Mouse (Mus musculus) embryo, embryonic 10 days (tissue): ENCODE data around the gene D630003M21Rik.

ENCODE experiments used
- DNase-seq: peaks from one replicate; pipeline ENCODE4 v3.0.0-alpha.2; 2015; ENCODE audit warnings: low spot score

The D630003M21Rik gene

DNA sequence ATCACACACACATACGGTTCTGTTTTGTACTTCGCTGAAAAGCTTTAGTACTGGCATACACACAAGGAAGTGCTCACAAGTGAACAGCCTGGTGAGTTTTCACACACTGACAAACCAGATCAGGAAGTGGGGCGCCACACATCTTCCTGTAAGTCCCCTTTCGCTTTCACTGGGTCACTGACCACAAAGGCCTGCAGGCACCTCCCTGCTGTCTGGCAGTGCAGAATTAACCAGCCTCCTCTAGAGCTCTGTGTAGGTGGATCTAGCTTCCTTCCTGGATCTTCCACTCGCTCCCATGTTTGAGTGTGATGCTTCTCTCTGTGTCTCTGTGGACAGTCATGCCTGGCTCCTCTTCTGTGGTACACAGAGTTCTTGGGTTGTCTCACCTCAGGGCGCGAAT lies 62.4 kb downstream of the D630003M21Rik start:
- no peak for DNase-seq

DNA sequence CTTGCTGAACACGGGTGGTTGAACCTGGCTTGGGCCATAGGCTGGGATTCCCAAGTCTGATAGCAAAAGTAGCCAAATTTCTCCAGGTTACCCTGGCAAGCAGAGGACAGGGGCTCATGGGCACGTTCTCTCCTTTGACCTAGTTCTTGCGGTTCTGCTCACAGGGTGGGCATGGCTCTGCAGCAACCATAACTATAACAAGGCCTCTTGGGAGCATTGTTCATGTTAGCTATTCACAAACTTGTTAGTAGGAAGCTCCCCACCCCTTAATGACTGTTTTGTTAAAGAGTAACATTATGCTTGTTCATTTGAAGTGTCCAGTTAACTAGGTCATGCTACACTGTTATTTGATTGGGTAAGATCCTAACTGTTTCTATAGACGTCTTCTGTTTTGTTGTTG lies 63.2 kb downstream of the D630003M21Rik start:
- DNase-seq, result no peak

DNA sequence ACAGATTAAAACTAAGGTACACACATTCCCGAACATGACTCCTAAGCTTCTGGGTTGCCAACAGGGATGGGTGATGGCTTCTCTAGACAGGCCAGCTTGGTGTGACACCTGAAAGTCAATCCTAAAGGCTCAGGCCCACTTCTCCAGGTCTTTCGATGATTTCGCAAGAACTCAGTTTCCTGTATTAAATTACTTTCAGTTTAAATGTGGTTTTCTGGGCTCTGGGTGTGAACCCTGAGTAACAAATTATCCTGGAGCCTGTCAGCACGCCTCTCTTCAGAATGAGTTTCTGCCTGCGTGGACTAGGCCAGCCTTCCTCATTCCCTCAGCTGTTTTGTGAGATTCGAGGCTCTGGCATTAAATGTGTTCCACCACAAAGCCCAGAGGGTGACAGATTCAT lies 66.0 kb downstream of the D630003M21Rik start:
- no peak for DNase-seq

DNA sequence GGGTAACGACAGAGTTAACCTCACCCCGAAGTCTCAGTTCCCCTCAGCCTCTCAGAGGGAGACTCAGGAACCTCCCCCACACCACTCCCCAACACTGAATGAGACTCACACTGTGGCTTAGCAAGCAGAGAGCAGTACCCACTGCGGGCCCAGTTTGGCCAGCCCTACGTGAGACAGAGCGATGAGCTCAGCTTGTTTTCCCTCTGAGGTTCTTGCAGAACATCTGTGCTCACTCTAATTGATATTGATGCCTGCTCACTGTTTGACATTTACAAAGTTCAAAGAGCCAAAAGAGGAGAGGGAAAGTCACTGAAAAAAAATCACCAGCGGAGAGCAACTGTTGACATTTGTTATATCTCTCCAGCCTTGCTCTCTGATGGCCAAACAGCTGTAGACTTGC lies 67.3 kb downstream of the D630003M21Rik start:
- no peak for DNase-seq

DNA sequence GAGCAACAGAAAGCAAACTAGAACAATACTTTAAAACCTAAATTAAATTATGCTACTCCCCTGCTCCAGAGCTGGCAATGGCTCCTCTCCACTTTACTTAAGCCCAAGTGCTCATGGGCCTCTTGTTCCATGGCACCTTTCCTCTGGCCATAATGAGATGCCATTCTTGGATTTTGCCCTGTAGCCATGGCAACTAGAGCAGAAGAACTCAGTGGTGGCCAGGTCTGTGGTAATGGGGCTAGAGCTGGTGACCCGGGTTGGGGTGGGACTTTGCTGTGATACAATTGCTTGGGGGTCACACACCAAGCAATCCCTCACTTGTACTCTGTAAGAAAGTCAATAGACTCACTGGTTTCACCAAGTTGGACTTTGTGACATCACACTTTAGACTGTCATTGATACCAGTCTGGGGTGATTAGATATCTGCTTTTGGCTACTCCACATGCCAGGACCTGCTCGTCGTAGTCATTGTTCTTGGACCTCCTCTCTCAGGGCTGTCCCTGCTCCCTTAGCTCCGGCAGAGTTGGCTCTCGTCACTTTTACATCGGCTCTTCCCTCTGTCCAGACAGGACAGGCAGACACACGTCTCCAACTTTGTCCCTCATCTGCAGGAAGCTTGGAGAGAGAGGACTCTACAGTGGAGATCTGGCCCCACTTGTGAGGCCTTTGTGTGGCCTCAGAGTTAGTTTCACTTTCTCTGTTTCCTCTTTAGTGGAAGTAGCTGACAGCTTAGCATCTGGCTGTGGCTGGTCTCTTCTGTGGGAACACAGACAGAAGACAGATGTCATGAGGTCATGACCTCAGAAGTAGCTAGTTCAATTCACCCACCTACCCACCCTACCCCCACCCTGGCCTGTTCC lies 69.4 kb downstream of the D630003M21Rik start:
- DNase-seq, result peak; percentile 74

DNA sequence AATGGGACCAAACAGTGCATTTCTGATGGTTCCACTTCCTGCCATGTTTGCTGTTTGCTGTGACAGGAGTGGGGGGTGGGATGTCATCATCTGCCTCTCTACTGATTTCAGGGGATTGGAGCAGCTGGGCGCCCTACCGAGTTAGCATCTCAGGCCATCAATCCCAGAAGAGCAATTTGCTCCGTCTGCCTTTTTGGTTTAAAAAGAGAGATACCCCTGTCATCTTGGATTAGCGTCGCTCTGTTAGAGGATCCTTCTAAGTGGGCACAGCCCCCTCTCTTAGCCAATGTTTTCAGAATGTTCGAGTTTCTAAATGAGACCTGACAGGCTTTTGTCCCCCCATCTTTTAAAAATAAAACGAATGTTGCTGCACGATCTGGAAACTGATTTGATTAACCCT lies 71.4 kb downstream of the D630003M21Rik start:
- no peak for DNase-seq

DNA sequence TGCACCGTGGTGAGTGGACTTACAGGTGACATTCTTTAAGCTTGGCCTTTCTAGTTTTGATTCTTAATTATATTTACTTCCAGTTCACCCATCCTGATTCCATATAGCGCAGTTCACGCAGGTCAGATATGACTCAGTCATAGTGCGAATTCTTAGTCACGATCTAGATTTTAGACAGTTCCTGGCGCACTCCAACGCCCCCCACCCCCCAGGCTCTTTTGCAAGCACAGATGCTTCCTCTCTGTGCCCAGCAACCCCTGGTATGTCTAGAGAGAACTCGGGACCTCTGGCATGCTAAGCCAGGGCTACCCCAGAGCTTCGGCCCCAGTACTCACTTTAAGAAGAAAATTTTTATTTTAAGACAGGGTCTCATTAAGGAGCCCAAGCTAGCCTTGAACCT lies 72.5 kb downstream of the D630003M21Rik start:
- no peak for DNase-seq

DNA sequence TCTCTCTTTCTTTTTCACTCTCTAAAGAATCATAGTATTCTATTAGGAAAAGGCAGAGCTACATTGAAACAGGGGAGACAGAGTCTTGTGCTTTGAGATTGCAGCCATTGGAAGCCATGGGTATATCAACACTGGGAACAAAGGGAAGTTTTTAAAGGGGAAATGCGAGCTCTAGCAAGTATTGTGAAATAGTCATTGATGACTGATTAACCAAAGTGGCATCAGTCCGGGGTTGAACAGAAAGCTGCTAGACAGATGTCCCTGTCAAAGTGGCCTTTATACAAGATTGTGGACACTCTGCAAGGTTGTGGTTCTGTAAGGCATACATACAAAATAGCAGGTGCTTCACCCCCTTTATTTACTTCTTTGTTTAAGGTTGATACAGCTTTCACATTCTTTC lies 73.4 kb downstream of the D630003M21Rik start:
- DNase-seq, result no peak

DNA sequence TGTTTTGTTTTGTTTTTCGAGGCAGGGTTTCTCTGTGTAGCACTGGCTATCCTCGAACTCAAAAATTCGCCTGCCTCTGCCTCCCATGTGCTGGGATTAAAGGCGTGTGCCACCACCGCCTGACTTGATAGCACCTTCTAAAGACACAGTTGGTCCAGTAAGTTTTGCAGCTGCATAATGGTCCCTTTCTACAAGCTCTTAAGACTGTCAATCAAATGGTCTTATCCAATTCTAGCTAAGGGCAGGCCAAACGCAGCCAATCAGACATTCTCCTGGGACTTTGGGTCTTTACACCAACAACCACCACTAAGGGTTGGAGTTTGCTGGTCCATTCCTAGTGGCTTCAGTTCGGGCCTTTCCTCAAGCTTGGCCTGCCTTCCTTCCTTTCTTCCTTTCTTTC lies 73.9 kb downstream of the D630003M21Rik start:
- no peak for DNase-seq

DNA sequence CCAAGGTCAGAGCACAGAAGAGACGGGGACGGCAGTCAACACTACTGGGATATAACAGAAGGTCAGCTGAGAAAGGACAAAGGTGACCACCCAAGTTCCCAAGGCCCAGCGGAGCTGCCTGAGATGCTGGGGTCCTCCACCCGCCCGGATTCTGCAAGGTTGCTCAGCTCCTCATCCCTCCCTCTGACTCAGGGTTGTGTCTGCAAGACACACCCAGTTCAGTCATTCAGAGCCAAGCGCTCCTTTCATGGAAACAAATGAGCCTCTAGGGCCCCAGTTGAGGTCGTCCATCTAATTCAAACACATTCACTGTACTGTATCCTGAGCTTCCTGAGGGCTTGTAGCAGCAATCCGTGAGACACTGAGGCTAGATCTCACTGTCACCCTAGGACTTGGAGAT lies 74.4 kb downstream of the D630003M21Rik start:
- no peak for DNase-seq

DNA sequence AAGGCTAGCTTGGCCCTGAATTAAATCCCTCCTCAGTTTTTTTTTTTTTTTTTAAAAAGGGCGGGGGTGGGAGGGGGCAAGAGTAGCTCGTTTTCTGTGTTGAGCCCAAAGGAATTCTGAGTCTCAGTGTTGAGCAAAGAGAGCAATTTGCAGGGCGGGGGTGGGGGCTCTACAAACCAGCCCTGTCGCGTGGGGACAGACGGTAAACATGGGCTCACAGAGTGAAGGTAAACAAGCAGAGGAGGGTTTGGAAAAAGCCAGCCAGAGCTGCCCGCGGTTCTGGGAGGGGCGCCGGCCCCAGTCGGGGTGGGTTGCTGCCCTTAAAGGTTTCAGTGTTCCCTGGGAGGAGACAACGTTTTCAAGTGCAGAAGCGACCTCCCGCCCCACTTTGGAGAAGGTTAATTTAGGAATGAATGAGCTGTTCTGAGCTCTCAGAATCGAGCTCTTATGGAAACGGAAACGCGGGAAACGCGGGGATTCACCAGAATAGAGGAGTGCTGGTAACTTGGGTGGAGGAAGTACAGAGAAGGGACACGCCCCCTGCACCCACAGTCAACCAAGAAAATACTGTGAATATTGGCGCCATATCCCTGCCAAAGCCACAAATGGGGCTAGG lies 75.2 kb downstream of the D630003M21Rik start:
- DNase-seq, result peak; percentile 62

DNA sequence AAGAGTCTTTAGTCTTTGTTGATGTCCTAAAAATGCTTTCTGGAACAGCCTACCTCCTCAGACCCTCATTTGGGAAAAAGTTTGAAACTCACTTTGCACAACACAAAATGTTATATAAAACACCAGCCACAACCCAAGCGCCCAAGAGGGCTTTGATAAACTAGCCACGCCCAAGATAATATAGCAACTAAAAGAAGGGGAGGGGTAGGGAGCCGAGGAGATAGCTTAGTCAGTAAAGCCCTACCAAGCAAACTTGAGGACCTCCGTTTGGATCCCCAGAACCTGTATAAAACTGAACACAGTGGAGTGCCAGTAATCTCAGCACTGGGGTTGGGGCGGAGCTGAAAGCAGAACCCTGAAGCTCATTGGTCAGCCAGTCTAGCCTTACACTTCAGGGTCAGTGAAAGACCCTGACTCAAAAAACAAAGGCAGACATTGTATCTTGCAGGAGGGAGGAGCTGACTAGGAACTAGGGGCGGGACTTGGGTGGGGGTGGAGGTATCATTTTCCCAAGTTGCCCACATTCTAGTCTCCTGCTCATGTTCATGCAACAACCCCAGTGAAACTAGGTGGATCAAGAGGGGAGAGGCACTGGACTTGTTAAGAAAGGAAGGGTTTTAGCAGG lies 76.2 kb downstream of the D630003M21Rik start:
- peak; percentile 80 for DNase-seq

DNA sequence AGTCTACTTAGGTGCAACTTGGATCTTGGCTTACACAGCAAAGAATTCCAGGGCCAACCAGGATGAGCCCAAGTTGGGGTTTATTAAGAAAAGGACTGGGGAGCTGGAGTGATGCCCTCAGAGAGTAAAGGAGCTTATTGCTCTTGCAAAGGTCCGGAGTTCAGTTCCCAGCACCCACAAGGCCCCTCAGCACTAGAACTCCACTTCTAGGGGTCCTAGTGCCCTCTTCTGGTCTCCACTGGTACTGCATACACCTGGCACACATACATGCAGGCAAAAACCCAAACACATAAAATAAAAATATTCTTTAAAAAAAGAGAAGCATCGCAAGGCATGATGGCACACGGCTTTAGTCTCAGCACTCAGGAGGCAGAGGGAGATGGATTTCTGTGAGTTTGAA lies 77.9 kb downstream of the D630003M21Rik start:
- no peak for DNase-seq

DNA sequence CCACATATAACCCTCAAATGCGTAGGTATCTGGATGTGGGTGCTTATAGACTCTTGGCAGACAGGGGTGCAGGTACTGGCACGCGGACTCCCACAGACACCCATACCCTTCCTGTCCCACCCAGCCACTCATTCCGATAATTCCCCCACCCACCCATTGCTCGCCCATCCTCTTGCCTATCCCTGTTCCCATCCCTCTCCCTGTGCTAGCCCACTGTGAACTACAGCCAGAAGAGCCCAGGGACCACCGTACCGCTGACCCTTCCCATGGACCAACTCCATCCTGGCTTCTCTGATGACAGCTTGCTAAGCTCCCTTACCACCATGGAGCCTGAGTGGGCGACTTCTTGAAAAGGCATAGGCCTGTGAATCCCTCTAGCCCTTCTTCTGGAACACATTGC lies 82.1 kb downstream of the D630003M21Rik start:
- DNase-seq, result no peak

DNA sequence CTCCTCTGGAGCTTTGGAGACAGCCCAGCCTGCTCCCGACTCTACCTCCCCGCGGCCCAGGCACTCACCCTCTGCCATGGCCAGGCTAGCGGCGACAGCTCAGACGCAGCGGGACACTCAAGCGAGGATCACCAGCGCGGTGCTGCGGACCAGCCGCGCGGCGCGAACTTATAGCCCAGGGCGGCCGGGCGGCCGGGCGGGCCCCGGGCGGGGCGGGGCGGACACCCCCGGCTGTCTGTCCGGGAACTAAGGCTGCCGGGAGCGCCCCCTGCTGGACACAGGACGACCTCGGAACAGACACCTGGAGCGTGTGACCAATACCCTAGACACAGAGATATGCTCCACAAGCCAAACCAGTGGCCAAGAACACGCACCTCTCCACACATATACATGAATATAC lies 82.8 kb downstream of the D630003M21Rik start, which contains the start of gene Tgm2:
Gene Tgm2, minus strand, starts transcription at position 214 of the 400 bp plus-strand sequence.
- peak; percentile 78 for DNase-seq

DNA sequence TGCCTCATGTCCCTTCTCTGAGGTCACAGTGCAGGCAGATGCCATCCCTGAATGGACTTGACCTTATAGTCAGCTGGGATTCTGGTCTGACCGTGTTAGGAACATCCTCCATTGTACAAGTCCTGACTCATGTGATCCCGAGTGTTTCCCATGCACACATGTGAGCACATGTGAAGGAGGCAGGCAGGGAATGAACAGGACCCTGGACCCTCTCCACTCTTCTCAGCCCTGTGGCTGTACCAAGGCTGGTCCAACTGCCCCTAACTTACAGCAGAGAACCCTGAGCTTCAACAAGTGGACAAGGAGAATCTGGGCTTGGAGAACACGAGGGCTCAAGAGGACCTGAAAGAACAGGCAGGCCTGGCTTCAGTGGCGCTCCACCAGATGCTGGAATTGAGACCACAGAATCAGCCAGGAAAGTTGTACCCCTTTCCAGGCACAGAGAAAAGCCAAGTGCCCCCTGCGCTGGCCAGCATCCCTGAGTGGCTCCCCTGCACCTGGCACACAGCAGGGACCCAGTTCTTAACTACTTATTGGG lies 83.4 kb downstream of the D630003M21Rik start:
- DNase-seq, result no peak

DNA sequence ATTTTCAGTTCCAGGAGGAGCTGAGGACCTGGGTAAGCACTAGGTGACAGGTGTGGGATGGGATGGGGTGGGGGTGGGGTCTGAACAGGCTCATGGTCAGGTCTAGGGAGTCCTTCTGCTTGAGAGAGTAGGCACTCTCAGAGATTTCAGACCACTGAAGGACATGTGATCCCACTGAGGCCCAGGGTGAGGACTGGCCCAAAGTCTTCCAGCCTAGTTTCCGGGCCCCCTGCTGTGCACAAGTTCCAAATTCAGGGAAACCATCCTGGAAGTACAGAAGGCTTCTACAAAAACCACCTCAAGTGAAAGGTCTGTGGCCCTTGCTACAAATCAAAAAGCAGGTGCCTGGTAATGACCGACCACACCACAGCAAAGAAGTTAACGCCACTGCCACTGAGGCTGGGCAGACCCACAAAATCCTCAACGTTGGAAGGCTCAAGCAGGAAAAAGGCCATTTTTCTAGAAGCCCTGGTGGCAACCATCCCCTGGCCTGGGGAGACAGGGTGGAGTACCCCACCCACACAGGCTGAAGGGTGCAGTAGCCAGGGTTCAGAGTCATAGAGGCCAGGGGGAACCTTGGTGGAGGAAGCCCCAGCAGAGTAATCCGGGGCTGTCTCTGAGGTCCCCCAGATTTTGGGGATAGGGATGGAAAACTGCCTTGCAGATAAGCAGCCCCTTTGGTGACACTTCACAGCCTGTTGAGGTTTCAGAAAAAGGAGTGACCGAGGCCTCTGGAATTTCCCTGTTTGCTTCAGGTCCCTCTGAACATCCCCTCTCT lies 84.1 kb downstream of the D630003M21Rik start:
- no peak for DNase-seq

DNA sequence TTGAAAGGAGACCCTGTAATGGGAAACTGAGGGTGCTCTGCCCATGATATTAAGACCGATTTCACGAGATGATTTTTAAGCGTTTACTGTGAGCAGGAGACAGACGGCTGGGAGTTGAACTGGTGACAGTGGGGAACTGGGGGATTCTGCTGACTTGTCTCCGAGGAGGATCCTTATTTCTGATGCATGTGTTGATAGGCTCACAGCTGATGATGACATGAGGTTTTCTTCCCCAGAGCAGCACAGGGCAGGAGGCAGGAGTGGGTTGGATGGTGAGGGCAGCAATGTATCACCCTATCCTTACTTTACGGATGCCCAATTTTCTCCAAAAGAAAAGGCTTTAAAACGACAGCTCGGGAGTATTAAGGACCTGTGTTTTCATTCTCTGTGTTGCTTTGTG lies 84.8 kb downstream of the D630003M21Rik start:
- DNase-seq, result no peak

DNA sequence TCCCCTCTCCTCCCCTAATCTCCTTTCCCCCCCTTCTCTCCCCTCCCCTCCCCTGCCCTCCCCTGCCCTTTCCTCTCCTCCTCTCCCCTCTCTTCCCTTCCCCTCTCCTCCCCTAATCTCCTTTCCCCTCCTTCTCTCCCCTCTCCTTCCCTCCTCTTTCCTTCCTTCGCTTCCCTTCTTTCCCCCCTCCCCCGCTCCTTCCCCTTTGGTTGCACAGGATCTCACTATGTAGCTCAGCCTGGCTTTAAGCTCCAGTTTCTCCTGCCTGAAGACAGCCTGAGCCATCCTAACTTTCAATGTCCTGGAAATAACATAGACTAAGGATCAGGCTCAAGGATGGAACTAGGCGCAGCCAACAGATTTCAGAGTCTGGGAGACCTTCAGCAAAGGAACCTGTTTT lies 85.2 kb downstream of the D630003M21Rik start:
- DNase-seq, result no peak

DNA sequence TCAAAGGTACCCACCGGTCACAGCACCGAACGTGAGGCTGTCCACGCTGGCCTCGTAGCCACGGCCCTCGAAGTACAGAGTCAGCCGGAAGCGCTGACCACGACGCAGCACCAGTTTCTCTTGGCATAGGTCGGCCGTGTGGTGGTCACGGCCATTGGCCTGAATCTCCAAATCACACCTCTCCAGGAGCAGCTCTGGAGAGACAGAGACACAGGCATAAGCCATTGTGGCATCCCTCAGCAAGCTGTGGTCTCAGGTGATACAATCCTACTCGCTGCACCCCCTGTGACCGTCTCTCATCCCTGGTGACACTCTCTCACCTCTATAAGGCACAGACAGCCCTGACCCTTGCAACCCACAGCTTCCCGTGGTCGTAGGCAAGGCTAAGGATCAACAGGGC lies 86.0 kb downstream of the D630003M21Rik start:
- no peak for DNase-seq

DNA sequence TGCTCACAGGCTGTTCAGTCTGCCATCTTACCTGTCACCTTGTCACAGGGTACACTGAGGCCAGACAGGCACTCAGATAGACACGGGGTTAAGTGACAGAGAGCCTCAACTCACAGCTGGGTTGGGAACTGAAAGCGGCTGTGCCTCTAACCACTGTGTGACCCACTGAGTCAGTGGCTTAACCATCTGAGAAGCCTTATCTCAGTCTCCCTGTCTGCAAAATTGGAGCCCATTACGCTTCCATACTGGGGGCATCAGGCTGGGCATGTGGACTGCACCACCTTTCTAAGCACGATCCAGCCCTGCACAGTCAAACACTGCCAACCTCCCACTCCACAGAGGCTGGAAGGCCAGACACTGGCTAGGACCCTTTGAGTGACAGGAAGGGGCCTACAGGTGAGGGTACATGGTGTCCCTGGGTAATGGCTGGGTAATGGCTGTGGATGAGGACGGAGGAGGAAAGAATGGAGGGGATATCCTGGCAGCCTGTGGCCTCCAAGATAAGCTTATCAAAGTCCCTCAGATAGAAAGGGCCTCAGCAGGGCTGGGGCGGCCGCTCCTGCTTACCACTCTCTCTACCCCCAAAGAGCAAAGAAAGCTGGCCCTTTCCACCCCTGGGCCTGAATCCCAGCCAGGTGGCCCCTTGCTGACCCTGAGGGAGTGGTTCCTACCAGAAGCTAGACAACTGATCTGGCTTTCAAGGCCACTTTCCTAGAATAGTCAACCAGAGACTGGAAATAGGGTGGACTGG lies 87.2 kb downstream of the D630003M21Rik start:
- DNase-seq, result peak; percentile 16
